Mouse (Mus musculus) gastrocnemius, adult 2 months (tissue): ENCODE data around the gene Ppp4c. TPM values are rescaled to one million over a fixed set of nuclear protein-coding genes. Genes with fewer than 3 reads are reported as not detected.

Source experiments
- DNase-seq: peaks from one replicate; pipeline ENCODE4 v3.0.0; 2022
- H3K27ac ChIP-seq: fragments of 200-600 bp; 2 replicates; pipeline ENCODE4 v1.8.1; 2022; ENCODE audit warnings: mild to moderate bottlenecking
- H3K4me3 ChIP-seq: fragments of 200-600 bp; 2 replicates; pipeline ENCODE4 v1.8.1; 2022; ENCODE audit warnings: mild to moderate bottlenecking, moderate library complexity
- CTCF ChIP-seq: fragments of 200-600 bp; IDR thresholded peaks from 2 replicates; pipeline ENCODE4 v1.8.1; 2022; ENCODE audit warnings: antibody characterized with exemption, mild to moderate bottlenecking, moderate library complexity
- intact Hi-C: fragments of 180-260 bp; cut with DNase I; formaldehyde crosslinking; loops from one replicate; pipeline ENCODE4 v1.15.1; 2025
- total RNA-seq, 2 experiments: library from RNA; stranded (reverse); gene quantifications; 2 replicates each; pipeline ENCODE4 v1.2.3; 2021

The Ppp4c gene
- total RNA-seq, 2 experiments from 2014 or later = 22.8 to 25.7 TPM

DNA sequence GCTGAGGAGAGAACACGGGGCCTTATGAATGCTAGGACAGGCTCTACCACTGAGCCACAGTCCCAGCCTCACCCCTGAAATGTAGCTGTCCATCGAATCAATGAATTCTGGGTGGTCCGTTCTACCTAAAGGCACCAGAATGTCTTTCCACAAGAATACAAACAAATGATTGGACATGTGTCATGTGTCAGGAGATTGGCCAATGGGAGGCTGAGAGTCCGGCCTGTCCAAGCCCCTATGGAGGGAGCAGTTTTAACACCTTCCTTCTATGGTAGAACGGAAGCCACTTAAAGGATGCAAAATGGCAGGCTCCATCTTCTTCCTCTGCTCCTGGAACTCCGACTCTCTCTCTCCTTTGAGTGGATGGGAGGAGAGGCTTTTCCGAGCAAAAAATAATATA lies 25.3 kb upstream of the Ppp4c start:
- DNase-seq = no peak

DNA sequence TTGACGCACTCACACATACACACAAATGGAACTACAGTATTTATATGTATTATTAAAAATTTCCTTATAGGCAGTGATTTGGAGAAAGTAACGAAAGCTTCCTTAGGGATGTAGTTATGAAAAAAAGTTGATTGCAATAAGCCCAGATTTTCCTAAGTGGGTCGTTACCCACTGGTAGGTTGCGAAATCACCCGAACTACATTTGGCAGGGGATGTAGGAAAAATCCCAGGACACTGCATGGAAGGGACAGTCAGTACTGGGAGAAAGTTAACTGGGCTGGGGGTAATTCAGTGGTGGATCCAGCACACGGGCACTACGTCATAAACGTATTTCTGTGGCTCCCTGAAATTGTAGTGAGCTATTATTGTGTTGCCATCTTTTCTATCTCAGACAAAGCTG lies 24.2 kb upstream of the Ppp4c start:
- no peak for TF ChIP-seq CTCF
- DNase-seq = peak; percentile 48
- Histone ChIP-seq H3K4me3 (no peak overlapping the region), H3K27ac (peak overlapping the region; percentile 31; the same call in 1 of the 2 replicates)
- intact Hi-C loops = no loop called here

More for the DNA sequence above, 25.3 kb upstream of the Ppp4c start:
- H3K4me3 ChIP-seq = no peak overlapping the region
- no peak for TF ChIP-seq CTCF
- H3K27ac ChIP-seq = no peak overlapping the region
- intact Hi-C loops = no loop called here

DNA sequence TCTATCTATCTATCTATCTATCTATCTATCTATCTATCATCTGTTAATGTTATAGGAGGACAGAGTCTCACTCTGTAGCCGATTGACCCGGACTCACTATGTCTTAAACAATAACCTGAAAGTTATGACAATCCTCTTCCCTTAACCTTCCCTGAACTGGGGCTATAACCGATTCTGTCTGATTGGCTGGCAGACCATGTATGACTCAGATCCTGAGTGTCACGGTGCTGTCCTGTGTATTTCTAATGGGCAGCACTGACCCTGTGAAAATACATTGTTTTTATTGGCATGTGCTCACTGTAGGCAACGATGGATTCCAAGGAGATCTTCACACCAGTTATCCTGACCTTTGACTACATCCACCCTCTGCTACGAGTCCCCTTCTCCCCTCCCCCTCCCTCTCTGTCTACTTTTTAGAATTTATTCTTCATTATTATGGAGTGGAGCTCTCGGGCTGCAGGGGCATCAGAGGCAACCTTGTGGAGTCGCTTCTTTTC lies 23.5 kb upstream of the Ppp4c start:
- TF ChIP-seq CTCF = no peak
- Histone ChIP-seq H3K27ac (0 out of 2 replicates have a peak overlapping the region, but pooled peaks have one; percentile 24), H3K4me3 (no peak overlapping the region)
- no peak for DNase-seq
- intact Hi-C loops = no loop called here

DNA sequence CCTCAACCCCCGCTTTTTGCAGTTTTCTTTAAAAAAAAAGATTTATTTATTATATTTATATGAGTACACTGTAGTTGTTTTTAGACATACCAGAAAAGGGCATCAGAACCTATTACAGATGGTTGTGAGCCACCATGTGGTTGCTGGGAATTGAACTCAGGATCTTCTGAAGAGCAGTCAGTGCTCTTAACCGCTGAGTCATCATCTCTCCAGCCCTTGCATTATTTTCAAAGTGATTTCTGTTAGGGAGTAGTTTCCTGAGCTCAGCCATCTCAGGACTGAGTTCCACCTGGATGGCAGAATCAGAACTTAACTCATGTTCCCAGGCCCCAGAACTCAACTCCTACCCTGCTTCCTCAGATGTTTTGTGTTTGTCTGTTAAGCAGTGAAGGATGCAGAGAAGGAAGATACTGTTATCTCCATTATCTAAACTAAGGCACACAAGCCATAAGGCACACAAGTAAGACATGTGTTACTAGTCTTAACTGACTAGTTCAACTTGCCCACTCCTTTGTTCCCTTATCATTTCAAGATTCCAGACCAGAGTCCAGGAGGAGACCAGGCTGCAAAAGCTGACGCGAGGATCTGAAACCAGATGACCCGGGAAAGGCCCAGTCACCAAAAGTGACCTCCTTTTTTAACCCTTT lies 17.6 kb upstream of the Ppp4c start:
- peak overlapping the region; percentile 85 for H3K4me3 ChIP-seq
- intact Hi-C loops = no loop called here
- TF ChIP-seq CTCF = no peak
- peak overlapping the region; percentile 99 for H3K27ac ChIP-seq
- no peak for DNase-seq

DNA sequence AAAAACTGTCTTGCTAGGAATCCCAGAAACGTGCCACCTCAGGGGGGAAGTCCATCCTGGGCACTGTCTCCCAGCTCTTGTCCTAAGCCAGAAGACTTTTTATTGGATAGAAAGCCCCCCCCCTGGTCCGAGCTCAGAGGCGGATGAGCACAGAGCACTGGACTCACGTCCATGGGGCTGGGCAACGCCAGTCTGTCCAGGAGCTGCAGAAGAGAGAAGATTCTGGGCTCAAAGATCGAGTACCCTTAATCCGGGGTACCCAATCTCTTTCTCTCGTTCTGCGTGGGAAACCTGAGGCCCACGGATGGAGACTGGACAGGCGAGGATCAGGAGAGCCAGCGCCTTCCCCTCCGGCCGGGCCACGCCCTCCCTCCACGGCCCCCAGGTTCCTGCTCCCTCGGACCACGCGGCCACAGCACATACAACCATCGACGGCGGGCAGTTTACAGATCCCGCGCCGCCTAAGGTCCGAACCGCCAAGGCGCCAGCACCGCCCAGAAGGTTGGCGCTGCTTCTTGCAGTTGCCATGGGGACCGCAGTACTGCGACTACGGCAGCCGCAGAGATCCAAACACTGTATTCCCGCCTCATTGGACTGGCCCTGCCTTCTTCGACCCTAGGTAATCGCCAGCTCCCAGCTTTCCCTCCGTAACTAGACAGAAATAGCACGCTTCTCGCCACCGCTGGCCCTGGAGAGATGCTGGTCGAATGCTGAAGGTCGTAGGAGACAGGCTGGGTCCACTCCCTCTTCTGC lies 16.6 kb upstream of the Ppp4c start:
- TF ChIP-seq CTCF = peak; percentile 11; the same call in 1 of the 2 replicates
- Histone ChIP-seq H3K4me3 (peak overlapping the region; percentile 85), H3K27ac (peak overlapping the region; percentile 99)
- intact Hi-C loops = no loop called here
- DNase-seq = peak; percentile 93

DNA sequence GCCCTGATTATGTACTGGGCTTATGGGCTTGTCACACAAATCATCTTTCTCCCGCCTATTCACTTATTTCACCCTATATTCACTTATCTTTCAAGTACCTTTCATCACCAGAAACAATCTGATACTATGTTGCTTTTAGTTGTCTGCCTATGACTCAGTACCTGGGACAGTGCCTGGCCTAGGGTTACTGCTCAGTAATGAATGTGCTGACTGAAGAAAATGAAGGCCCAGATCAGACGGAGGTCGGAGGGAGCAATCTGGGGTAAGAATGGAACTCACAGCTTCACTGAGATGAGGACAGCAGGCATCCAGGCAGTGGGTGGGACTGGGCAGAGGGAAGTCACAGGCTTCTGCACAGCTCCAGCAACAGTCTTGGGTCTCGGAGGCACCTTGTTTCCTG lies 15.1 kb upstream of the Ppp4c start:
- no peak for TF ChIP-seq CTCF
- Histone ChIP-seq H3K4me3 (peak overlapping the region; percentile 85), H3K27ac (peak overlapping the region; percentile 99)
- intact Hi-C loops = no loop called here
- DNase-seq = peak; percentile 84

DNA sequence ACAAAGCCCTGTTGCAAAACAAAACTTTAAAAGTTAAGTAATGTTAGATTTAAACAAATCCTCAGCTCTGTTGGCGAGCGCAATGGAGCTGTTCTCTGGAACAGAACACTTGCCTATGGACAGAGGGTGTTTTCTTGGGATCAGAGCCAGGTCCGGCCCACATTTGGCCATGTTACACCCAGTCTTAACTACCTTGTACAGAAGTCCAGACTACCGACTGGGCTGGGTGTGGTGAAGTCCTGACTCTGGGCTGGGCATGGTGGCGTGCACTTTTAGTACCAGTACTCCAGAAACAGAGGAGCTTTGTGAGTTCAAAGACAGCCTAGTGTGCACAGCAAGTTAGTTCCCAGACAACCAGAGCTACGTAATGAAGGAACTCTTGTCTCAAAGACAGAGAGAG lies 14.7 kb upstream of the Ppp4c start:
- peak overlapping the region; percentile 85 for H3K4me3 ChIP-seq
- TF ChIP-seq CTCF = no peak
- peak overlapping the region; percentile 99 for H3K27ac ChIP-seq
- DNase-seq = peak; percentile 80
- intact Hi-C loops = no loop called here

DNA sequence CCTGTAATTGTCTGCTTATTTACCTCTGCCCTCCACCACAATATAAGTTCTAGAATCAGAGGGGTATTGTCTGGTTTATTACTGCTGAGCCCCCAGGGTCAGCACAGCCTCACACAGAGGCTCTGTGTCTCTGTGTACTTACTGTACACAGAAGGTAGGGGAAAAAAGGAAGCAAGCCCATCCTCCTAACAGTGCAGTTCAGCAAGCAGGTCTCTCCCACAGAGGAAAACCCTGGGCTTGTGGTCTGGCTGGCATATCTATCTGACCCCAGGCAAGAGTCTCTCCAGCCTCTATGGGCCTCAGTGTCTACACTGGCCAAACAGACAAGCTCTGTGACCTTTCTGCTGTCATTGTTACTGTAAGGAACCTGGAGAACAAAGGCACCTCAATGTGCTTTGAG lies 11.5 kb upstream of the Ppp4c start:
- intact Hi-C loops = loop anchor here (5.0 kb wide), 1 partner anchor 409 kb away; no protein-coding TSS in a partner anchor
- peak overlapping the region; percentile 44 for H3K4me3 ChIP-seq
- DNase-seq = no peak

DNA sequence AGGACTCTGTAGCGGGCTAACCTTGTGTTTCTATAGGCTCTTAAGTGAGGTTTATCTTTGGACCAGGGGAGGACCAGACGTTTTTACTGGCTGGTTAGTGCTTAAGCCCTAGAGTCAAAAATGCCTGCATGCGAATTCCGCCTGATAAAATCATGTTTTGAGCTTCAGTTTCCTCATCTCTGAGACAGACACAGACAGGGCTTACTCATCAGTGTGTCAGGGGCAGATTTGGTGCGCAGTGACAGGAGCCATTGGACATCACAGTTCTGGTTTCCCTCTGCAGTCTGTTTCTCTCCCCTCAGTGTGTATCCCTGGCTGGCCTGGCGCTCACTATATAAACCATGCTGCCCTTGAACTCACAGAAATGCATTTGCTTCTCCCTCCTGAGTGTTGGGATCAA lies 10.9 kb upstream of the Ppp4c start:
- DNase-seq = no peak
- intact Hi-C loops = loop anchor here (5.0 kb wide), 1 partner anchor 409 kb away; no protein-coding TSS in a partner anchor
- no peak for TF ChIP-seq CTCF
- peak overlapping the region; percentile 44 for H3K4me3 ChIP-seq
- peak overlapping the region; percentile 99 for H3K27ac ChIP-seq

More for the DNA sequence above, 11.5 kb upstream of the Ppp4c start:
- no peak for TF ChIP-seq CTCF
- H3K27ac ChIP-seq = peak overlapping the region; percentile 99

DNA sequence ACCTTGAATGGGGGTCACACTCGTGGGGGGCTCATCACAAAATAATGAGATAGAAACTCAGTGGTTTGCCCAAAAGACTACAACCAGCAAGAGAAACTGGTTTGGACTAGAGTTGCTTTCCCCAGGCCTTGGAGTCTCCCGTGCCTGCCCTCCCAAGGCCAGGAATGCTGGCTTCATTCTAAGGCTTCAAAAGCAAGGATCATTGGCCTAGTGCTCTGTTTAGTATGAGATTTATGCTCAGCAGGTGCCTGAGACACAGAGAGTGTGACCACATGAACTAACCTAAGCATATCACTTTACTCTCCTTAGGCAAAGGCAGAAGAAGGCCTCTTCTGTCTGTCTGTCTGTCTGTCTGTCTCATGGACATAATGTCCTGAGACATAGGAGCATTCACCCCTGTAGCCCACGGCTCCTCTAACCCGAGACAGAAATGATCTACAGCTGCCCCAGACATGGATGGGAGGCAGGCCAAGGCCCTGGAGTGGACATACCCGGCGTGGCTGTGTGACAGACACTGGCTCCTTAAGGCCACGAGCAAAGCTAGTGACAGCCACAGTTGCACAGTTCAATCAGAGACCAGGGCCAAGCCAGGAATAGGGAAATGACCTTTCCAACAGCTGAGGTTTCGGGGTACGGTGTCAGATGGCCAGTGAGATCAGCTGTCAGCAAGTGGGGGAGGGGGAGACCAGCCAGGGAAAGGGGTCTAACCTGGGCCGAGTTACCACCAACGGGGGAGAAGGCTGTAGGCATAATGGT lies 10.0 kb upstream of the Ppp4c start:
- peak; percentile 91 for DNase-seq
- Histone ChIP-seq H3K27ac (peak overlapping the region; percentile 99), H3K4me3 (peak overlapping the region; percentile 93)
- intact Hi-C loops = loop anchor here (5.0 kb wide), 1 partner anchor 410 kb away; no protein-coding TSS in a partner anchor
- no peak for TF ChIP-seq CTCF

DNA sequence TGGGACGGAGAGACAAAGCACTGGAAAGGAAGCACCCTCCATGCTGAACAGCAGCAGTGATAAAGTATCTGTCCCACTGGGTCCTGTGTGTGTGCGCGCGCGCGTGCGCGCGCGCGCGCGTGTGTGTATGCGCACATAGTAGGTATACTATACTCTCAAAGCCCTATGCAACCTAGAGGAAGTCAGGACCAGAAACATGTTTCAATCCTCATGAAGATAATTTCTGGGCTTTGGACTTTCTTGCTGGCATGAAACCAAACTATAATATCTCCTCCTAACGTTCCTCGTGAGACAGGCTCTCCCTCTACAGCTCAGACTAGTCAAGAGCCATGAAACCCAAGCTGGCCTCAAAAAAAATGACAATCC lies 8.7 kb upstream of the Ppp4c start:
- intact Hi-C loops = loop anchor here (5.0 kb wide), 1 partner anchor 411 kb away; no protein-coding TSS in a partner anchor

DNA sequence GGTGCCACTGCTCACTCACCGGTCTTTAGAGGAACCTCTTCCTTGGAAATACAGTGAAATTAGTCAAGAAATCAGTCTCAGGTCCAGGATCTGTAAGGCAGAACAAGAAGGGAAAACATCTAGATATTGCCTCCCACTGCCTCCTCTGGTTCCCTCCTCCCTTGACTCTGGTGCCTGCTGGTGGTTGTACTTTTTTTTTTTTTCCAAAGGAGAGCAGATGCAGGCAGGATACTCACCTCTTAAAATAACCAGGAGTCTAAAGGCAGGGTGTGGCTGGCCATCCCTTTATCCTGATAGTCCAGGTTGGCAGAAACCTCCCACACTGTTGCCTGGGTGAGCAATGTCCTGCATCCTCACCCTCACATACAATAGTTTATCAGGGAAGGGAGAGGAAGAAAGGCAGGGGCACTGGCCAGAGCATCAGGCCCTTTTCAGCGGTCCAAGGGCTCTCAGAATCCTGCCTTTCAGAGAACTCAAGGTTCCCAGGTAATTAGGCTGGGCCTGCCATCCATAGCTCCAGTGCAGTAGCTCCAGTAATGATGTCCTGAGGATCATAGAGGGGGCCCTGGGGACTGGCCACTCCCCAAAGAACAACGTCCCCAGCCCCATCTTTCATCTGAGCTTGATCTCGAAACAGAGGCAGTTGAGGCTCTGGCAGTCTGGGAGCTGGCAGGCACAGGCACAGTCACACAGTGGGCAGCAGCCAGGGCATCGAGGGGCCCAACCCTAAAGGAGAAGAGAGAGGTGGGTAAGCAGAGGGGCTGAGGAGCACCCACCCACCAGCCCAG lies 8.2 kb upstream of the Ppp4c start:
- H3K4me3 ChIP-seq = peak overlapping the region; percentile 93
- peak overlapping the region; percentile 99 for H3K27ac ChIP-seq
- TF ChIP-seq CTCF = no peak
- peak; percentile 72 for DNase-seq
- intact Hi-C loops = loop anchor here (5.0 kb wide), 1 partner anchor 412 kb away; no protein-coding TSS in a partner anchor

More for the DNA sequence above, 8.7 kb upstream of the Ppp4c start:
- TF ChIP-seq CTCF = no peak
- H3K4me3 ChIP-seq = peak overlapping the region; percentile 93
- no peak for DNase-seq
- H3K27ac ChIP-seq = peak overlapping the region; percentile 99
